Mouse (Mus musculus) myocyte (in vitro differentiated cells): ENCODE measurements at regions not wholly inside any gene's neighbourhood (a gene's known extent, or its start where the extent isn't known, plus 50 kb on each side); places are given as distances from the start of the nearest gene placed in this dataset.

ENCODE experiments used
- MAX ChIP-seq: IDR thresholded peaks from one replicate; pipeline ENCODE4 v1.6.1; 2011; ENCODE audit warnings: low read depth, mild to moderate bottlenecking, control low read depth
- MYOD1 ChIP-seq, 3 experiments: IDR thresholded peaks; one replicate each; pipeline ENCODE4 v1.6.1; 2011; ENCODE audit warnings: control low read depth in 2 of 3, low read depth in 2 of 3, mild to moderate bottlenecking in 2 of 3, moderate library complexity in 1 of 3; ENCODE audit not compliant: insufficient read length in 2 of 3, control insufficient read depth in 1 of 3
- MYOG ChIP-seq, 3 experiments: IDR thresholded peaks; one replicate each; pipeline ENCODE4 v1.6.1; 2011; ENCODE audit warnings: control low read depth in 2 of 3, low read depth in 2 of 3, mild to moderate bottlenecking in 2 of 3; ENCODE audit not compliant: insufficient read length in 2 of 3, control insufficient read depth in 1 of 3, insufficient read depth in 1 of 3
- POLR2A ChIP-seq: IDR thresholded peaks from one replicate; pipeline ENCODE4 v1.6.1; 2011; ENCODE audit warnings: low read depth, mild to moderate bottlenecking, control low read depth, moderate library complexity; ENCODE audit not compliant: insufficient read length
- POLR2AphosphoS2 ChIP-seq: IDR thresholded peaks from one replicate; pipeline ENCODE4 v1.6.1; 2011; ENCODE audit warnings: low read depth, control low read depth; ENCODE audit not compliant: insufficient read length
- TCF12 ChIP-seq: IDR thresholded peaks from one replicate; pipeline ENCODE4 v1.6.1; 2011; ENCODE audit warnings: mild to moderate bottlenecking, control low read depth; ENCODE audit not compliant: poor library complexity, insufficient read depth, severe bottlenecking
- USF1 ChIP-seq: IDR thresholded peaks from one replicate; pipeline ENCODE4 v1.6.1; 2011; ENCODE audit warnings: low read depth, mild to moderate bottlenecking, control low read depth, moderate library complexity

- TF ChIP-seq POLR2A (no peak), MAX (no peak), POLR2AphosphoS2 (no peak), MYOD1 (IDR thresholded peaks at IDR 0.05; ENCODE audit: control insufficient read depth in 1 of 3, insufficient read length in 2 of 3, low read depth in 2 of 3) (no peak), MYOG (IDR thresholded peaks at IDR 0.05; ENCODE audit: control insufficient read depth in 1 of 3, insufficient read depth in 1 of 3, insufficient read length in 2 of 3, low read depth in 2 of 3) (no peak), USF1 (no peak), TCF12 (no peak)
Observed at GRCm38 (mm10) chr14:67143826-67144225, 1134.8 kb upstream of the Gulo start.
